Mouse (Mus musculus): ENCODE results near the gene Efcab2.

- no peak for TF ChIP-seq CTCF (conservative IDR thresholded peaks at IDR 0.05; ENCODE audit: low read length)
- TF ChIP-seq NANOG (IDR thresholded peaks at IDR 0.05; ENCODE audit: borderline replicate concordance, low read length), result no peak
Measured at GRCm38 (mm10) chr1:178388802-178389201, 17.1 kb upstream of the Efcab2 start.
